Mouse (Mus musculus): ENCODE data around the gene Npy1r. TPM values are rescaled to one million over a fixed set of nuclear protein-coding genes. Genes with fewer than 3 reads are reported as not detected.

Npy1r gene
- polyA plus RNA-seq, 1 experiment from 2014 or later, result 2.0 TPM

Other genes starting within 250 kb of the Npy1r start
- gene Tma16, start 210.7 kb upstream of the Npy1r start, polyA plus RNA-seq (2014; fragmentation: Nextera tagmentation; extraction: Ambion mirVana), result 15.9 and 18.4 TPM in 2 replicates
- gene Tktl2, start 185.4 kb upstream of the Npy1r start, polyA plus RNA-seq (2014; fragmentation: Nextera tagmentation; extraction: Ambion mirVana), result not detected in 2 replicates
- 0.14 TPM in 1 of 2 replicates, not detected in the other for gene Npy5r, start 9.1 kb upstream of the Npy1r start, polyA plus RNA-seq (2014; fragmentation: Nextera tagmentation; extraction: Ambion mirVana)
- gene Naf1, start 163.0 kb downstream of the Npy1r start, polyA plus RNA-seq (2014; fragmentation: Nextera tagmentation; extraction: Ambion mirVana), result 4.1 and 5.2 TPM in 2 replicates

Measured in intestine, embryonic 14.5 days (tissue).